Mouse (Mus musculus) ES-E14 (cell line): ENCODE results near the gene Zfp433.

ENCODE experiments used
- CHD2 ChIP-seq: IDR thresholded peaks from 2 replicates; pipeline ENCODE4 v1.6.1; 2014; ENCODE audit warnings: mild to moderate bottlenecking, low read depth, low read length, inconsistent platforms
- ZC3H11A ChIP-seq: IDR thresholded peaks from 2 replicates; pipeline ENCODE4 v1.6.1; 2012; ENCODE audit warnings: low read depth, mild to moderate bottlenecking, inconsistent platforms, low read length, borderline replicate concordance
- ZNF384 ChIP-seq: IDR thresholded peaks from 2 replicates; pipeline ENCODE4 v1.6.1; 2012; ENCODE audit warnings: low read depth, low read length, inconsistent platforms

GRCm38 (mm10) chr10:81655178-81655577 is 49.4 kb upstream of the Zfp433 start:
- TF ChIP-seq ZC3H11A (no peak), ZNF384 (no peak), CHD2 (no peak)
